Mouse (Mus musculus) liver, embryonic 11.5 days (tissue): Measurements from ENCODE around the gene Rundc3a. TPM values are rescaled to one million over a fixed set of nuclear protein-coding genes. Genes with fewer than 3 reads are reported as not detected.

Experiments
- ATAC-seq: fragments of 200-750 bp; cut with Nextera tagmentation; replicated peaks from 2 replicates; pipeline ENCODE4 v1.8.0; 2017; ENCODE audit warnings: moderate number of reproducible peaks, mild to moderate bottlenecking, moderate TSS enrichment, moderate library complexity; ENCODE audit not compliant: low FRiP score
- DNase-seq: peaks from one replicate; pipeline ENCODE4 v3.0.0-alpha.2; 2017; ENCODE audit warnings: low spot score
- H3K27ac ChIP-seq: fragments of 300-500 bp; sonication (generic); 2 replicates; pipeline ENCODE4 v1.5.1; 2014; ENCODE audit warnings: mild to moderate bottlenecking, low read depth, low read length, control low read depth
- H3K27me3 ChIP-seq: fragments of 300-500 bp; sonication (generic); replicated peaks from 2 replicates; pipeline ENCODE4 v1.6.1; 2014; ENCODE audit warnings: low read length, mixed read lengths; ENCODE audit not compliant: control insufficient read depth, insufficient read depth
- H3K36me3 ChIP-seq: fragments of 300-500 bp; sonication (generic); 2 replicates; pipeline ENCODE4 v1.6.1; 2014; ENCODE audit warnings: mild to moderate bottlenecking, low read length, moderate library complexity, mixed read lengths; ENCODE audit not compliant: control insufficient read depth, insufficient read depth
- H3K4me1 ChIP-seq: fragments of 300-500 bp; sonication (generic); replicated peaks from 2 replicates; pipeline ENCODE4 v1.6.1; 2014; ENCODE audit warnings: low read length, mixed read lengths; ENCODE audit not compliant: control insufficient read depth, insufficient read depth
- H3K4me2 ChIP-seq: fragments of 300-500 bp; sonication (generic); 2 replicates; pipeline ENCODE4 v1.6.1; 2014; ENCODE audit warnings: mild to moderate bottlenecking, control low read depth, moderate library complexity
- H3K4me3 ChIP-seq: fragments of 300-500 bp; sonication (generic); 2 replicates; pipeline ENCODE4 v1.5.1; 2014; ENCODE audit warnings: low read depth, low read length, control low read depth
- H3K9ac ChIP-seq: fragments of 300-500 bp; sonication (generic); 2 replicates; pipeline ENCODE4 v1.6.1; 2014; ENCODE audit warnings: low read depth, low read length, control low read depth
- H3K9me3 ChIP-seq: fragments of 300-500 bp; sonication (generic); 2 replicates; pipeline ENCODE4 v1.6.1; 2016; ENCODE audit warnings: low read length, inconsistent platforms, mixed read lengths; ENCODE audit not compliant: control insufficient read depth
- WGBS: fragments of 180-500 bp; shearing (Covaris S2); extraction: QIAGEN DNeasy Blood & Tissue Kit; methylation state at CpG from one replicate; pipeline ENCODE4 v1.1.7; 2014; 5-methylcytosine and 5-hydroxymethylcytosine counted together
- polyA plus RNA-seq: library from polyadenylated mRNA; unstranded; fragments of >200 nt; fragmentation: Nextera tagmentation; extraction: Ambion mirVana; gene quantifications from 2 replicates; pipeline ENCODE4 v1.2.1, GENCODE M21; 2014

Gene Rundc3a
- polyA plus RNA-seq, 1 experiment from 2014 or later: 2.6 TPM

DNA sequence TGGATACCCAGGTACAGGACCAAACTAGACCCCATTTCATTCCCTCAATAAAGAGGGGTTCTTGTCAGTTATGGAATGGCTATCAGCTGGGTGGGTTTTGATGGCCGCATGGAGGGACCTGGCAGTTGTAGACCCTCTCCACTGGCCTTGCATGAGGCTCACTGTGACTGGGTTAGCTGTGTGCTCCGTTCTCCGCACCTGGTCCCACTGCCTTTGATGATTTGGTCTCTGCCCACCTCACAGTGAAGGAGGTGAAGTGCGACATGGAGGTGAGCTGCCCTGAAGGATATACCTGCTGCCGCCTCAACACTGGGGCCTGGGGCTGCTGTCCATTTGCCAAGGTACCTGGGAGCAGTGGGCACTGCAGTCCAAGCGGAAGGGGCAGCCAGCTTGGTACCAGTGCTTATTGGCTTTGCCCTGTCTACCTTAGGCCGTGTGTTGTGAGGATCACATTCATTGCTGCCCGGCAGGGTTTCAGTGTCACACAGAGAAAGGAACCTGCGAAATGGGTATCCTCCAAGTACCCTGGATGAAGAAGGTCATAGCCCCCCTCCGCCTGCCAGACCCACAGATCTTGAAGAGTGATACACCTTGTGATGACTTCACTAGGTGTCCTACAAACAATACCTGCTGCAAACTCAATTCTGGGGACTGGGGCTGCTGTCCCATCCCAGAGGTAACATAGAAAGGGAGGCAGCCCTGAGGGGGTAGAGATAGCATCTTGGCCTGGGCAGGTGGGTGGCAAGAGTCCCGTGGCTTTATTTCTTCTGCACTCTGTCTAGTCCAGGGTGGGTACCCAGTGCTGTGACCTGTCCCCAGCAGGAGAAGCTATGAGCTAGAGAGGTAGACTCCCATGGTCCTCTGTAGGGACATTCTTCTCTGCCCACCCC, 41.9 kb downstream of the Rundc3a start:
- Histone ChIP-seq H3K4me1 (peaks cover 17% of the 10 kb centered on the region), H3K27ac (no peak overlapping the region), H3K9me3 (no peaks in the 10 kb centered on the region), H3K27me3 (peaks cover 23% of the 10 kb centered on the region), H3K36me3 (peaks cover 6% of the 10 kb centered on the region; the same call in 1 of the 2 replicates), H3K4me2 (no peak overlapping the region), H3K4me3 (no peak overlapping the region), H3K9ac (no peak overlapping the region)
- ATAC-seq (no peak), DNase-seq (no peak)
- 88% methylated on average over 11 of the region's 11 CpGs for WGBS

GRCm38 (mm10) chr11:102435754-102436470, 42.7 kb downstream of the Rundc3a start:
- Histone ChIP-seq H3K36me3 (peaks cover 6% of the 10 kb centered on the region; the same call in 1 of the 2 replicates), H3K27me3 (peaks cover 23% of the 10 kb centered on the region), H3K9ac (no peak overlapping the region), H3K4me2 (no peak overlapping the region), H3K27ac (no peak overlapping the region), H3K9me3 (no peaks in the 10 kb centered on the region), H3K4me3 (no peak overlapping the region), H3K4me1 (peaks cover 17% of the 10 kb centered on the region)
- 91% methylated on average over 18 of the region's 18 CpGs for WGBS
- DNase-seq (no peak), ATAC-seq (no peak)

DNA sequence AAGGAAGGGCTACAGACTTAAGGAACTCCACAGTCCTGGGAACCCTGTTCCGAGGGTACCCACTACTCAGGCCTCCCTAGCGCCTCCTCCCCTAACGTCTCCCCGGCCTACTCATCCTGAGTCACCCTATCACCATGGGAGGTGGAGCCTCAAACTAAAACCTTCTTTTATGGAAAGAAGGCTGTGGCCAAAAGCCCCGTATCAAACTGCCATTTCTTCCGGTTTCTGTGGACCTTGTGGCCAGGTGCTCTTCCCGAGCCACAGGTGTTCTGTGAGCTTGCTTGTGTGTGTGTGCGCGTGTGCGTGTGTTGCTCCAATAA, 43.2 kb downstream of the Rundc3a start:
- peaks cover 6% of the 10 kb centered on the region; the same call in 1 of the 2 replicates for H3K36me3 ChIP-seq
- H3K4me2 ChIP-seq: no peak overlapping the region
- no peak overlapping the region for H3K4me3 ChIP-seq
- DNase-seq (no peak), ATAC-seq (no peak)
- no peaks in the 10 kb centered on the region for H3K9me3 ChIP-seq
- WGBS: 81% methylated on average over 10 of the region's 10 CpGs
- H3K4me1 ChIP-seq: peaks cover 15% of the 10 kb centered on the region
- no peak overlapping the region for H3K27ac ChIP-seq
- H3K27me3 ChIP-seq: peaks cover 23% of the 10 kb centered on the region
- H3K9ac ChIP-seq: no peak overlapping the region

- 17% methylated on average over 87 of the region's 87 CpGs for WGBS
- peaks cover 23% of the 10 kb centered on the region for H3K27me3 ChIP-seq
- peaks cover 15% of the 10 kb centered on the region for H3K4me1 ChIP-seq
- H3K9ac ChIP-seq: peak overlapping the region; percentile 50
- peak overlapping the region; percentile 58 for H3K4me3 ChIP-seq
- no peak overlapping the region for H3K27ac ChIP-seq
- H3K4me2 ChIP-seq: peak overlapping the region; percentile 99
- no peaks in the 10 kb centered on the region for H3K9me3 ChIP-seq
- DNase-seq (peak; percentile 62), ATAC-seq (peak; percentile 20; the same call in 1 of the 2 replicates)
- H3K36me3 ChIP-seq: peaks cover 6% of the 10 kb centered on the region; the same call in 1 of the 2 replicates
These were observed 44.2 kb downstream of the Rundc3a start for GRCm38 (mm10) chr11:102437120-102438061.

- Histone ChIP-seq H3K4me2 (peak overlapping the region; percentile 99), H3K36me3 (peaks cover 6% of the 10 kb centered on the region; the same call in 1 of the 2 replicates), H3K4me1 (peaks cover 15% of the 10 kb centered on the region), H3K9me3 (no peaks in the 10 kb centered on the region), H3K9ac (peak overlapping the region; percentile 50; the same call in 1 of the 2 replicates), H3K27ac (no peak overlapping the region), H3K4me3 (peak overlapping the region; percentile 58), H3K27me3 (peaks cover 23% of the 10 kb centered on the region)
- peak; percentile 16 for ATAC-seq
- peak; percentile 84 for DNase-seq
- WGBS: 16% methylated on average over 77 of the region's 77 CpGs
These were observed 45.2 kb downstream of the Rundc3a start for GRCm38 (mm10) chr11:102438212-102439092.

DNA sequence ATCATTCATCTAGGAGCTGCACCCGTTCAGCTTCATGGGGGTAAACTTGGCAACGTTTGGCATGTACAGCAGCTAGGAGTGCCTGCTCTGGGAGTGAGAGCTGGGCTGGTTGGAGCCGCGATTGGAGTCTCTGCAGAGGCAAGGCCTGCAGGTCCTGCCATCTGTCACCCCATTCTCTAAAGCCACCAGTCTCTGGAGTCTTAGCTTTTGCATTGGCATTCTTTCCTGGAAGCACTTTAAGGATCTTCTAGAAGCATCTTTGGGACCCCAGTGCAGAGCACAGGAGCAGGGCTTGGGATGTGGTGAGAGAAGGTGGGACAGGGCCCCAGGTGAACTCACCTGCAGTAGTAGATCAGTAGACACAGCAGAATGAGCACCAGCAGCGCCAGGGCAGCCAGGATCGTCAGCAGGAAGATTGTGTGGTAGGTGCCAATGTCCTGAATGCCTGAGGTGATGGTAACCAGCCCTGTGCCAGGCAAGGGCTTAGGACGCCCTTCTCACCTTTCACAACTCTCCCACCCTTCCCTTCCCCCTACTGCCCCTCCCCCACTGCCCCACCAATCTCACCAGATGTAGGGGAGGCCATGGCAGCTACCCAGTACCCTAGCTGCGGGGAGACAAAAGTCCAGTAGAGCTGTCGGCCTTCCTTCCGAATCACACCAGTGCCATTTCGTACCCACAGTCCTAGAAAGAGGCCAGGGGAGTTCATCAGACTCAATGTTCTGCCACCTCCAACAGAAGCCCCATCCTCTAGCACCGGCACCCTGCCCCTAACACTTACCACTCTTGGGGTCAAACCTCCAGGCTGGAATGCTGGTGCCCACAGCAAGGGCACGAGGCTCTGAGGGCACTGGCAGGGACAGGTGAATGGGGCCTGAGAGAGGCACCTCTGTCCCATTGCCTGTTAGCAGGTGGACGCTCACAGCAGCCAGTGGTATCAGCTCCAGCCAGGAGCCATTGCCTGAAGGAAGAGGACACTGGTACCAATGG, 46.2 kb downstream of the Rundc3a start:
- no peak for ATAC-seq
- Histone ChIP-seq H3K27me3 (peaks cover 29% of the 10 kb centered on the region), H3K4me1 (peaks cover 15% of the 10 kb centered on the region), H3K4me3 (no peak overlapping the region), H3K9ac (no peak overlapping the region), H3K36me3 (peaks cover 6% of the 10 kb centered on the region; the same call in 1 of the 2 replicates), H3K27ac (no peak overlapping the region), H3K4me2 (no peak overlapping the region), H3K9me3 (no peaks in the 10 kb centered on the region)
- DNase-seq: no peak
- WGBS: 82% methylated on average over 14 of the region's 14 CpGs

DNA sequence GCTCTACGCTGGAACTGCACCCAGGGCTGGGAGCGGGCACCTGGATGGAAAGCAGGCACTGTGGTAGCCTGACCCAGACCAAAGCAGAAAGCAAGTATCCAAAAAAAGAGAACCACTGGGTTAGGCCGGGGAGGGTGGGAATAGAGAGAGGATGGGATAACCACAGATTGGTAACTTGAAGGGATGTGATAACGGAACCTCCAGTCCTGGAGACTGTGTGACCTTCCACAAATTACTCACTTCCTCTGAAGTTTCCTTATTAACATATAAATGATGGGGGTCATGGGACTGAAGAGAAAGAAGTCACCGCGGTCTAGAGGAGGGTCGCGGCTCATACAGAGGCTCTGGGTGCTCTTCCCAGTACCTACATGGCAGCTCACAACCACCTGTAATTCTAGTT, 47.1 kb downstream of the Rundc3a start:
- peaks cover 19% of the 10 kb centered on the region for H3K4me1 ChIP-seq
- H3K27me3 ChIP-seq: peaks cover 32% of the 10 kb centered on the region
- H3K9ac ChIP-seq: no peak overlapping the region
- H3K4me3 ChIP-seq: no peak overlapping the region
- peaks cover 3% of the 10 kb centered on the region; the same call in 1 of the 2 replicates for H3K36me3 ChIP-seq
- no peak for DNase-seq
- no peak overlapping the region for H3K27ac ChIP-seq
- ATAC-seq: no peak
- H3K4me2 ChIP-seq: no peak overlapping the region
- 72% methylated on average over 8 of the region's 8 CpGs for WGBS
- no peaks in the 10 kb centered on the region for H3K9me3 ChIP-seq
